Mouse (Mus musculus) hindbrain, embryonic 11.5 days (tissue): Measurements from ENCODE around the gene Uaca. TPM values are rescaled to one million over a fixed set of nuclear protein-coding genes. Genes with fewer than 3 reads are reported as not detected.

Experiments
- ATAC-seq: fragments of 200-750 bp; cut with Nextera tagmentation; 2 replicates; pipeline ENCODE4 v1.8.0; 2017; ENCODE audit warnings: mild to moderate bottlenecking, moderate TSS enrichment, moderate library complexity; ENCODE audit not compliant: low FRiP score
- DNase-seq: peaks from one replicate; pipeline ENCODE4 v3.0.0-alpha.2; 2015; ENCODE audit warnings: low spot score
- H3K27ac ChIP-seq: fragments of 300-500 bp; sonication (generic); 2 replicates; pipeline ENCODE4 v1.5.1; 2014; ENCODE audit warnings: mild to moderate bottlenecking, low read depth, low read length
- H3K27me3 ChIP-seq: fragments of 300-500 bp; sonication (generic); 2 replicates; pipeline ENCODE4 v1.6.1; 2014; ENCODE audit warnings: mild to moderate bottlenecking, low read length, moderate library complexity, mixed read lengths; ENCODE audit not compliant: control insufficient read depth, insufficient read depth
- H3K36me3 ChIP-seq: fragments of 300-500 bp; sonication (generic); 2 replicates; pipeline ENCODE4 v1.6.1; 2014; ENCODE audit warnings: mild to moderate bottlenecking, low read length, moderate library complexity, mixed read lengths; ENCODE audit not compliant: control insufficient read depth, insufficient read depth
- H3K4me1 ChIP-seq: fragments of 300-500 bp; sonication (generic); replicated peaks from 2 replicates; pipeline ENCODE4 v1.6.1; 2014; ENCODE audit warnings: low read length, mixed read lengths; ENCODE audit not compliant: control insufficient read depth, insufficient read depth
- H3K4me2 ChIP-seq: fragments of 300-500 bp; sonication (generic); replicated peaks from 2 replicates; pipeline ENCODE4 v1.6.1; 2014; ENCODE audit warnings: mild to moderate bottlenecking, low read depth, low read length
- H3K4me3 ChIP-seq: fragments of 300-500 bp; sonication (generic); 2 replicates; pipeline ENCODE4 v1.5.1; 2014; ENCODE audit warnings: low read depth, low read length
- H3K9ac ChIP-seq: fragments of 300-500 bp; sonication (generic); 2 replicates; pipeline ENCODE4 v1.6.1; 2014; ENCODE audit warnings: low read depth, low read length
- H3K9me3 ChIP-seq: fragments of 300-500 bp; sonication (generic); 2 replicates; pipeline ENCODE4 v1.6.1; 2016; ENCODE audit warnings: low read length; ENCODE audit not compliant: control insufficient read depth
- WGBS: fragments of 180-500 bp; shearing (Covaris S2); extraction: QIAGEN DNeasy Blood & Tissue Kit; methylation state at CpG from one replicate; pipeline ENCODE4 v1.1.7; 2014; 5-methylcytosine and 5-hydroxymethylcytosine counted together
- polyA plus RNA-seq: library from polyadenylated mRNA; unstranded; fragments of >200 nt; fragmentation: Nextera tagmentation; extraction: Ambion mirVana; gene quantifications from 2 replicates; pipeline ENCODE4 v1.2.1, GENCODE M21; 2014

Uaca gene
- polyA plus RNA-seq, 1 experiment from 2014 or later: 22.3 TPM

DNA sequence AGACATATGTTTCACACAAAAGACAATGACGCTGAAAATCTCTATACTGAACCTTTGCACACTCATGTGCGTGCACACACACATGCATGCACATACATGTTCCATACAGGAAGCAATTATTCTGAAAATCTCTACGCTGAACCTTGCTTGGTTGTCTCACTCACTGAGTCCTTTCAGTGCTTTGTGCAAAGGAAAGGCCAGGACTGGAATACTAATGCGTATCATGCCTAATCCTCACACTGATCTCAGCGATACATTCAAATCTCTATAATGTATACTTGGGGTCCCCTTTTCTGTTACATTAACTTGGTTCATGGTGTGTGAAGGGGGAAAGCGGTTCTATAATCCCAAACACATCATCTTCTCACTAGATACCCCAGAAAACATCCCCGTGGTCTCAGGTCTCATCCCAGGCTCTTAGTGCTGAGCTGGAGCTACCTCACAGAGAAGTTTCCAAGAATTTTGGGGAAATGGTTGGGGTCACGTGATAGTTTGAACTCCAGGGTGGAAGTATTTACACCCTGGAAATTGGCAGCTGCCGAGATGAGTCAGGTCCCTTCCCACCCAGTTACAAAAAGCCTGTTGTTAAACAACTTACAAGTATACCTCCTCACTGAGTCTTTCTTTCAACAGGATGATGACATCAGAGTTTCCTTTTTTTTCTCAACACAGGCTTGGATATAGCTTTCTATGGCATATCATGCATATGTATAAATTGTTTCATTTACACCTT, 12.1 kb upstream of the Uaca start:
- Histone ChIP-seq H3K27me3 (no peaks in the 10 kb centered on the region), H3K27ac (no peak overlapping the region), H3K9me3 (no peaks in the 10 kb centered on the region), H3K4me2 (no peak overlapping the region), H3K36me3 (no peaks in the 10 kb centered on the region), H3K4me3 (no peak overlapping the region), H3K4me1 (no peaks in the 10 kb centered on the region), H3K9ac (no peak overlapping the region)
- DNase-seq: no peak
- 89% methylated on average over 9 of the region's 9 CpGs for WGBS
- ATAC-seq: no peak

DNA sequence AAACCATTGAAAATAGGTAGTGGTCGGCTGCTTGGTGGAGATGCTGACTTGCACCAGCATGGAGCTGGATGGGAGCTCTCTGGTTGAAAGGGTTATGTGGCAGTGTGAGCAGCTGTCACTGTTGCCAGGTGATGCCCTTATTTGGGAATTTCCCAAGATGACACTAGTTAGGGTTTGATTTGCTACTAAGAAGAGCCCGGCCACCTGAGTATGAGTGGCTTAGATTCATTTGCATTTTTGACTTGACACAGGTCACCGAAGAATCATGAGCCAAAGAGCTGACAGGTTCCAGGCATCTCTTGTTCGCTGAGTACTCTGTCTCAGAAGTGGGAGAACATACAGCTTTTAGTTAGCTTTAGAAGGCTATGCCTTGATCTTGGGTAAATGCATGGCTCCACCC, 9.3 kb upstream of the Uaca start:
- Histone ChIP-seq H3K9ac (no peak overlapping the region), H3K36me3 (no peaks in the 10 kb centered on the region), H3K4me2 (no peak overlapping the region), H3K4me1 (no peaks in the 10 kb centered on the region), H3K4me3 (no peak overlapping the region), H3K27ac (no peak overlapping the region), H3K9me3 (no peaks in the 10 kb centered on the region), H3K27me3 (no peaks in the 10 kb centered on the region)
- ATAC-seq: no peak
- DNase-seq: no peak
- 78% methylated on average over 4 of the region's 4 CpGs for WGBS

DNA sequence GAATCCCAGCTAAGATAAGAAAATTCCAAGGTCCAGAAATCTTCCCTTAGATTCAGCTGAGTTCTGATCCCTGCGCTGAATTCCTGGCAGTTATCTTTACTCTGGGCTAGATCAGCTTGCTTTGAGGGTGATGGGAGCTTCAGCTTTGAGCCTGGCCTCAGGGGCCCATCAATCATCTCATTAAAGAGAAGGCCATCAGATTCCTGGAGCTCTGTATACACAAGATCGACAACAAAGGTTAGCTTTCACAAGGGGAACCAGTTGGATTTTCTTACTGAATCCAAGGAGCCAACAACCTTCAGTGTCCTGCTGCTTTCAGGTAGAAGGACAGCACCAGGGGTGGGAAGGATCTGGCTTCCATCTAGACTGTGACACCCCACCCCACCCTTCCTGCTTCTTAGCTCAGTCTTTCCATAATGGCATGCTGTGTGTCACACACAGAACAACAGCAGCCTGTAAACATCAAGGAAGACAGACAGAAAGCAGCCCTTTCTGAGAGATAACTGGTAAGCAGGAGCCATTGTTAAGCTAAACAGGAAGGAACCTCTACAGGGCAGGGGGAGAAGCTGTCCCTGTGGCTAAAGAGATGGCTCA, 6.7 kb upstream of the Uaca start:
- no peak overlapping the region for H3K4me2 ChIP-seq
- ATAC-seq (no peak), DNase-seq (no peak)
- no peak overlapping the region for H3K9ac ChIP-seq
- no peaks in the 10 kb centered on the region for H3K4me1 ChIP-seq
- WGBS: 2% methylated on average over 2 of the region's 2 CpGs
- no peaks in the 10 kb centered on the region for H3K9me3 ChIP-seq
- H3K36me3 ChIP-seq: no peaks in the 10 kb centered on the region
- H3K27ac ChIP-seq: no peak overlapping the region
- no peaks in the 10 kb centered on the region for H3K27me3 ChIP-seq
- no peak overlapping the region for H3K4me3 ChIP-seq

DNA sequence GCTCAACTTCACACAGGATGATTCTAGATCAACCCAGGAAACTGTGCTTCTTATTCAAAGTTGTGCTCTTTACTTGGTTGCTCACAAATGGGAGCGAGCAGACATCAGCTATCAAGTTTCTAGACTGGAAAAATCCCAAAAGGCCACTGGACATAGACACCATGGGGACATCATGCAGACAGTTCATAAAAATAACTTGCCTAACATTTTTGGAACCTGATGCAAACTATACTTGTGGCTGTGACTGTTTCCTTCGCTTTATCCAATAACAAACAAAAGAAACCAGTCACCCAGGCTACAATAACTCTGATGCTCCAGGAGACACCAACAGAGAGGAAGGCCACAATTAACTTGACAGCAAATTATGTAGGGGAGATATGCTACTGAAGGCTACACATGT, 4.1 kb upstream of the Uaca start:
- ATAC-seq: no peak
- Histone ChIP-seq H3K4me1 (no peaks in the 10 kb centered on the region), H3K9me3 (no peaks in the 10 kb centered on the region), H3K4me2 (no peak overlapping the region), H3K27me3 (no peaks in the 10 kb centered on the region), H3K27ac (no peak overlapping the region), H3K36me3 (no peaks in the 10 kb centered on the region), H3K9ac (no peak overlapping the region), H3K4me3 (no peak overlapping the region)
- no peak for DNase-seq
- 88% methylated on average over 2 of the region's 2 CpGs for WGBS

DNA sequence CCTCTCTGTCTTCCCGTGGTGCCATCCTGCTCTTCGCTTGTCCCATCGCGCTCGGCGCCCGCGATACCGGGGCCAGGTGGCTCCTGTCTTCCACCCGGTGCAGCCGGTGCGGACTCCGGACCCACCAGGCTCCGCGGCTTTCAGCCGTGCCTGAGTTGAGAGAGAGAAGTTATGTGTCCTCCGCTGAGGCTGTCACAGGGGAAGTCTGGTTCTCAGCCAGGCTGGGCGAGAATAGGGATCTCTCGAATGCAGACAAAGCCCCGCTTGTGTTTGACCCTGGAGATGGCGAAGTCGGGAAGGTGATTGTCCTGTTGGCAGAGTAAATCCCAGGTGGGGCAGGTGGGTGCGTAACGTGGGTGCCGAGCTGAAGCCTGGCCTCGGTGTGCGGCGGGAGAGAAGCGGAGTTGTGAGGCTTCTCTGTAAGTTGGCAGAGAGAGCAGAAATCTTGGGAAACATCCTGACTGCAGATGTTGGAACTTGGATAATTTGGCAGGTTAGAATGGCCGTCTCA, 554 bp downstream of the Uaca start:
- H3K9me3 ChIP-seq: no peaks in the 10 kb centered on the region
- 2% methylated on average over 30 of the region's 30 CpGs for WGBS
- no peaks in the 10 kb centered on the region for H3K36me3 ChIP-seq
- no peak overlapping the region for H3K27ac ChIP-seq
- peak overlapping the region; percentile 98 for H3K4me2 ChIP-seq
- H3K4me1 ChIP-seq: no peaks in the 10 kb centered on the region
- H3K4me3 ChIP-seq: peak overlapping the region; percentile 83
- peak overlapping the region; percentile 68 for H3K9ac ChIP-seq
- no peaks in the 10 kb centered on the region for H3K27me3 ChIP-seq
- DNase-seq: no peak
- ATAC-seq: peak; percentile 66; the same call in 1 of the 2 replicates

DNA sequence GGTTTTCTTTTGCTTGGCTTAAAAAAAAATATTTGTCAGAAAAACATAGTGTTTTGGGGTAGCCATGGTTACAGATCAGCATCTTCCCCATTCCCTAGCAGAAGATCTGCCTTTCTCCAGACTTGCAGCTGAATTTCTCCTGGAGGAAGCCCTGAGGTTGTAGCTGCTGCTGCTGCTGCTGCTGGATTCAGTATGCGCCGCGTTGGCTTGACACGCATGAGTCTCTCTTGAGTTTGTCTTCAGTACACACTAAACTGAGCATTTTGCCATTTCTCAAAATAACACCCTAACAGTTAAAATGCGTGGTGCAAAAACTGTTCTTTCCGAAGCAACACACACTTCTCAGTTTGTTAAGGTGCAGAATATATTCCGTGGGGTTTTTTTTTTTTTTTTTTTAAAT, 1.7 kb downstream of the Uaca start:
- no peaks in the 10 kb centered on the region for H3K9me3 ChIP-seq
- H3K27me3 ChIP-seq: no peaks in the 10 kb centered on the region
- no peak overlapping the region for H3K9ac ChIP-seq
- H3K36me3 ChIP-seq: no peaks in the 10 kb centered on the region
- WGBS: 82% methylated on average over 7 of the region's 7 CpGs
- H3K4me2 ChIP-seq: no peak overlapping the region
- ATAC-seq (no peak), DNase-seq (no peak)
- no peak overlapping the region for H3K4me3 ChIP-seq
- H3K4me1 ChIP-seq: no peaks in the 10 kb centered on the region
- no peak overlapping the region for H3K27ac ChIP-seq

DNA sequence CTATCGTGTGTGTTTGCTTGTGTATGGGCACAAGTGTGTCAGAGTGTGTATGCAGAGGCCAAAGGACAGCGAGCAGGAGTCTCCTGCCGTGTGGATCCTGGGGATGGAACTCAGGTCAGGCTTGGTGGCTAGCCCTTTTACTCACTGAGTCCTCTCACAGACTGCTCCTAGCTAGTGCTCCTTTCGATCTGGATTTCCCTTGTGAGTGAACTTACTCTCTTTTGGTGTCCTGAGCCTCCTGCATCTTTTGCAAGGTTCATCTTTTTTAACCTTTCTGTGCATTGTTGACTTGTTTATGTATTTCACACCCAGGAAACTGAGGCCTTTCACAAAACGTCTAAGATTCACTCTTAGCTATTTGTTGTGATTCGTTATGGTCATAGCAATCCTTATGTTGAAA, 2.8 kb downstream of the Uaca start:
- ATAC-seq: no peak
- 85% methylated on average over 6 of the region's 6 CpGs for WGBS

DNA sequence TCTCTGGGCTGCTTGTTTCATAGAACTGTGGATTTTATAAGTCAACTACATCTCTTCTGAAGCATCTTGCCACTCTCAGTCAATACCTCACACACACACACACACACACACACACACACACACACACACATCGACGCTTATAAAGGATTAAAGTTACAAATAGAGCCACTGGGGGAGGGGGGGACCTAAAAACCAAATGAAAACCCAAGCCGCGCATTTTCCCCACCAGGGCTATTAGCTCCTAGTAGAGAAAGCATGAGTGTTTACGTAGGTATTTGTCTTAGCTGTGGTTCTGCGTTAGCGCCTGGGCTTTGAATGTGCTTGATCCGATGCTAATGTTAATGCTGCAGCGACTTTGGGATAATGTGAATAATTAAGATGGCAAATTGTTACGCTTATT, 4.7 kb downstream of the Uaca start:
- ATAC-seq (no peak), DNase-seq (no peak)
- Histone ChIP-seq H3K9ac (no peak overlapping the region), H3K36me3 (no peaks in the 10 kb centered on the region), H3K4me3 (no peak overlapping the region), H3K4me1 (no peaks in the 10 kb centered on the region), H3K4me2 (no peak overlapping the region), H3K9me3 (no peaks in the 10 kb centered on the region), H3K27ac (no peak overlapping the region), H3K27me3 (no peaks in the 10 kb centered on the region)
- 50% methylated on average over 10 of the region's 10 CpGs for WGBS

More for the DNA sequence above, 2.8 kb downstream of the Uaca start:
- no peak for DNase-seq
- Histone ChIP-seq H3K9me3 (no peaks in the 10 kb centered on the region), H3K9ac (no peak overlapping the region), H3K27me3 (no peaks in the 10 kb centered on the region), H3K27ac (no peak overlapping the region), H3K4me2 (no peak overlapping the region), H3K4me1 (no peaks in the 10 kb centered on the region), H3K4me3 (no peak overlapping the region), H3K36me3 (no peaks in the 10 kb centered on the region)
